Mouse (Mus musculus) T-helper 17 cell (primary cell): ENCODE measurements around the gene Cep350.

Experiments
- in situ Hi-C, 2 experiments: fragments of 300-600 bp; cut with MboI, MseI; formaldehyde crosslinking; loops; 1 replicate in 1 of 2; 2 replicates in 1 of 2; pipeline ENCODE4 v1.15.1; 2025; ENCODE audit warnings: high pct_unique_total_duplicates in 2 of 2

Cep350 gene

DNA sequence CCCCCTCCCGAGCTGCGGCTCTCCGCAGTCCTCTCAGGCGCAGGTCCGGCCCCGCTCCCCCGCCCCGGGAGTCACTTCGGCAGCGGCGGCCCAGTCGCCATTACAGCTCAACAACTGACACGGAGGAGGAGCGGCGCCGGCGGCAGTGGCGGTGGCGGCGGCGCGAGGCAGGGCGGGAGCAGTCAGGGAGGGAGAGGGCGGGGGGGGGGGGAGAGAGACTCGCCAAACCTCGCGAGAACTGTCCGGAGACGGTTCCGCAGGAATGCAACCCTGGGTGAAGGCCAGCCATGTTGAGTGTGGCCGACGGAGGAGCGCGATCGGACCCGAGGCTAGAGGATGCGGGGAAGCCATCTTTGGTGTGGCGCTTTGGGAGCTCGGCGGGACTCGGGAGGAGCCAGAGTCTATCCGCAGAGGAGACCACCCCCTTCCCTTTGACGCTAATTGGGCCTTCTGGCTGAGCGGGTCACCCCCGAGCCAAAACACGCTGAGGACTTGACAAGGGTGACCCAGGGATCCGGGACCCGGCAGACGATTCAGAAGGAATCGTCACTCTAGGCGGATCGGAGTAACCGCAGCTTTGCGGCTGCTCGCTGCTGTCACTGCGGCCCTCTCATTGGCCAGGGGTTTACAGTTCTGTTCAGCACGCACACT is at the start of gene Cep350:
Gene Cep350, minus strand, starts transcription at position 188 of the 651 bp plus-strand sequence.
- in situ Hi-C loops, result no loop called here

DNA sequence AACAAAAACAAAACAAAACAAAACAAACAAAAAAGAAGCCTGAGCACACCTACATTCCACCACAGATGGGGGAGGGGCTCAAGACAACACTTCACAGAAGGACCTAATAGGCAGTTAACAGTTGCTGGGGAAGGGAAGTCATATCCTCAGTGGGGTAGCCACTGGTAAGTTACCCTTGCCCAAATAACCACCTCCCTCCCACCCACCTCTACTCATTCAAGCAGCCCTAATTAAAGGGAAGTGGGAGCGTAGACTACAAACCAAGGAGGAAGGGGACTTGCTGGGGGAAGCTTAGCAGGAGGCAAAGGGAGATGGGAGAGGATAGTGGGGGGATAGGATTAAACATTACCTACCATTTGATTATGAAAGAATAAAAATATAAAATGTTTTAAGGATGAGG is 47.3 kb upstream of the Cep350 start:
- in situ Hi-C loops, result loop anchor here in 1 of 2 experiments (5.0 kb wide), 1 partner anchor 43 kb away; no protein-coding TSS in a partner anchor

DNA sequence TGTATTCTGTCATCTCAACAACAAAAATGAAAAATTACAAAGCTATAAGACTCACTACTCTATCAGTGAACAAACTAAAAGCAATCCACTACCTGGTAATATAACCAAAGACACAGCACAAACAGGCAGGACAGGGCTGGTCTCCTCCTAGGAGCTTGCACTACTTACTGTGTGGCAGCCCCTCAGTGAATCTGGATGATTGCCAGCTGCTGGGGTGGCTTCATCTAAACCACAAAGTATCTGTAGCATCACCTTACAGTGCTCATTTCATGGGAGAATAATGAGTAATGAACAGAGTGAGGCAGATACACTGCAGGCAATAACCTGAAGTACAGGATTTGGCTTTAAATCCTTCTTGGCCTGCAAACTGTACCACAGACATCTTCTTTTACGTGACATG is 46.7 kb upstream of the Cep350 start:
- in situ Hi-C loops, result loop anchor here in 1 of 2 experiments (5.0 kb wide), 1 partner anchor 42 kb away; no protein-coding TSS in a partner anchor

DNA sequence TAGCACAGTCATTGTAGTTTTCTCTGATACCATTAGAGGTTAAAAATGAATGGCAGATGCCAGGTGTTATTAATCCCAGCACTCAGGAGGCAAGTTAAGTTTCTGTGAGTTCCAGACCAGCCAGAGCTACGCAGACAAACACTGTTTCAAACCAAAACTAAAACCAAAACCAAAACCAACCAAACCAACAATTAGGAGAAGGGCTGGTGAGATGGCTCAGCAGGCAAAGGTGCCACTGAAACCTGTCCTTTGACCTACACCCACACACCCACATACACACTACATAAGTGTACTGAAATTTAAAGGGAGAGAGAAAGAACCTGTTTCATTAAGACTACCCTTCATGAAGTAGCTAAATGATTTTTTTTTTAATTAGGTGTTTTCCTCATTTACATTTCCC is 35.9 kb upstream of the Cep350 start:
- in situ Hi-C loops, result no loop called here

DNA sequence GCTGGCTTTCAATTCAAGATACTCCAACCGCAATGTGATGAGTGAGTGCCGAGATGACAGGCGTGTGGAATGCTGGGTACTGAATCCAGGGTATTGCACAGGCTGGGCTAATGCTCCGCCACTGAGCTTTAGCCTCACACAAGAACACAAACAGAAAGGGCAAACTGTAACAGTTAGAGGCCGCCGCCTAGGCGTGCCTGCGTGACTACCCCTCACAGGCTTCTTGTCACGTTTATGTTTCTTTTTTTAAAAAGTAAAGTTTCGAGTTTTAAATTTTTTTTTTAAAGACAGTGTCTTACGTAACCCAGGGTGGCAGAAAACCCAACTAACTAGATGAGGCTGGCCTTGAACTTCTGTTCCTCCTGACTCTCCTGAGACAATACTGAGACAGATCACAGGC is 32.9 kb upstream of the Cep350 start:
- in situ Hi-C loops, result no loop called here

DNA sequence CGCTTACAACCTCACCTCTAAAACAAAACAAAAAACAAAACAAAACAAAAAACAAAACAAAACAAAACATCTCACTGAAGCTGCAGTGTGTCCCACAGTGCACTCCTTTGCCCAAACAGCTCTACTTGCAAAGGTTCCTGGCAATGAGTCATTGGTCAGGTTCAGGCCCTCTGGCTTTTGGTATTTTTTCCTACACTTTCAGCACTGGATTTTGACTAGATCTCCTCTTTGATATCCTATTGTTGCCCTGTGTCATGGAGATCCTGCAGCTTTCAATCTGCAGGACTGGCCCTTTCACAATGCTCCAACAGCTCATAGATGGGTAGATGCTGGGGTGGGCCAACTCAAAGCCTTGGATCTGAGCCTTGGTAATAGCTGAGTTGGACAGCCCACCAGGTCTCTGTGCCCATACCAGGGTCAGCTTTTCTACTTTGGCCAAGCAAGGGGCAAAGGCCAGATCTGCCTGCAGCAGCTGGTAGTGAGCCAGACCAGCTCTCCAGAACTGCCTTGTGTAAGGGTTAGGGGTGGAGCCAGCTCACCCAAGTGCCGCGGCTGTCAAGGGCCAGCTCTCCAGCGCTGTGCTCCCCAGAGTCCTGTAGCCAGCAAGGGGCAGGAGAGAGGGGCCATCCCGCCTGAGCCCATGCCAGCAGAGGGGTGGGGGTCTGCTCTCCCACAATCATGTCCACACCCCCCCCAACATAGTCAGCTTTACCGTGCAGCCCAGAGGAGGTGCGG is 30.3 kb upstream of the Cep350 start:
- in situ Hi-C loops, result no loop called here

DNA sequence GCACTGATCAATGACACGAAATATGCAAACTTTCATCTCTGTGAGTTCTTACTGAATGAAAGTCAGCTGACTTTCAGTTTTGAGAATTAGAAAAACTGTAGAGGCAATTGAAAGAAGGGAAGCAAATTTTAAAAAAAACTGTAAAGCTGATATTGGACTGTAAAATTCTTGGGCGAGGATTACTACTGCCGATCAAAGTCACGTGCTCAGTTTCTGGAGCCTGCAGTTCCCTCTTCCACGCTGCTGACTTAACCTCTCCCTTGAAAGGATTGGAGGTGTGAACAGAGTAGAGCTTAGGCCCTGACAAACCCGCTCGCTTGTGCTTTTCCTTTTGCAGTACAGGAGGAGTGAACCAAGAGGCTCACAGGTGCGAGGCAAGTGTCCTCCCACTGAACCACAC is 29.3 kb upstream of the Cep350 start:
- in situ Hi-C loops, result no loop called here

DNA sequence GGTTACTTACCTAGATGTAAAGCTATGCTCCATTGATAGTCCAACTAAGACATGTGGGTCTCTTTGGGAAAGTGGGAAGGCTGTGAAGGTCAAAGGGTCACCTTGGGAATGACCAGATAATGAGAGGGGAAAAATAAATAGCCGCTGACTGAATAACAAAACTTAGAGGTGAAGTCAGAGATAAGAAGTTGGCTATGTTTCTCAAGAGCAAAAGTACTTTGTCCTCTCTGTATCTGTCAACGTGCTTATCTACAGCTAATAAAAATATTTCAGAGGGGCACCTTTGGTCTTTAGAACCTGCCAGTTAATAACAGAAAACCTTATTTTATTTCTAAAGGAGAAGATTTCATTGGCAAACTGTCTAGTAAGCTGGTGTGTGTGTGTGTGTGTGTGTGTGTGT is 22.6 kb upstream of the Cep350 start:
- in situ Hi-C loops, result no loop called here

DNA sequence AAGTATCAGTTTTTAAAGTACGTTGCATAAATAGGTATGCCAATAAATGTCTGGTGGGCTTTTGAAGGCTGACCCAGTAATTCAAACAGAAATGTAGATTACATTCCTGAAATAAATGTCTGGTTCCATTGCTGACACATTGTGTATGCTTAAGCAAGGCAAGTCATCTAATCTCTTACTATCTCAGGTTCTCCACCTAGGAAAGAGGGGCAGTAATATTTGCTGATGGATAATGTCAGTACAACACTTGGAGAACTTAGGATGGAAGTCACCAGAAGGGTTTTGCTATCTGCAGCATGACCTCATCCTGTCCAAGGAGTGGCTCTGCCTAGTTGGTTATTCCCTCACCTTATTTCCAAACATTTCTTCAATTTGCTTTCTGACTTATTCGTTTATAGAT is 21.5 kb upstream of the Cep350 start:
- in situ Hi-C loops, result no loop called here

DNA sequence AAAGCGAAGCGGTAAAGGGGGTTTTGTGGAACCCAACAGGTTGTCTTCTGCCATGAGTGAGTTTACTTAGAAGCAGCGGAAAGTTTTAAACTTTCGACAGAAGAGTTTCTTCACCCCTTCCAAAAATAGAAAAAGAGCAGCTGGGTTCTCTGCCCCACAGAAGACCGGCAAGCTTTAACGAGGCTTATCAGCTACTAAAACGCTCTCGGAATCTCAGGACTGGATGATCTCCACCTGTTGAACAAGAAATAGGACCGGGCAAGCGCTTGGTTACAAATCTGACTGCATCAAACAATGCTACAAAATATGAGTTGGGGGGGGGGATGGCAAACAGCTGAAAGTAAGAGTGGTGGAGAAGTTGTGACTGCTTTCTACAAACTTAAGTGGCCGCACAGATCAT is 17.3 kb upstream of the Cep350 start:
- in situ Hi-C loops, result no loop called here

DNA sequence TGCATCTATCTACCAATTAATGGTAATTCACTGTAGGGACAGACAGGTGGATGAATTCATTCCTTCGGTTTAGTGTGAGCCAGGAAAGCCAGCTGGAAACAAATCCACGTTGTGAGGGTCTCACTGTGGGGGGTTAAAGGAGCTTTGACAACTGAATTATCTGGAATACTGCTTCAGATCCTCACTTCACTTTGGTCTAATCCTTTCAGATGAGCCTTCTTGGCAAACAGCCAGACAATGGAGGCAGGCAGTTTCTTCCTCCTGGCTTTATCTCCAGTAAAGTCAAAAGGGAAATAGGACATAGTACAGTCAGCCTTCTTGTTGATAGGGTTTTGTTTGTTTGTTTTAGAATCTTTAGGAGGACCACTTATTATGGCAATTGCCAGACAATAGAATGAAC is 16.3 kb upstream of the Cep350 start:
- in situ Hi-C loops, result no loop called here

DNA sequence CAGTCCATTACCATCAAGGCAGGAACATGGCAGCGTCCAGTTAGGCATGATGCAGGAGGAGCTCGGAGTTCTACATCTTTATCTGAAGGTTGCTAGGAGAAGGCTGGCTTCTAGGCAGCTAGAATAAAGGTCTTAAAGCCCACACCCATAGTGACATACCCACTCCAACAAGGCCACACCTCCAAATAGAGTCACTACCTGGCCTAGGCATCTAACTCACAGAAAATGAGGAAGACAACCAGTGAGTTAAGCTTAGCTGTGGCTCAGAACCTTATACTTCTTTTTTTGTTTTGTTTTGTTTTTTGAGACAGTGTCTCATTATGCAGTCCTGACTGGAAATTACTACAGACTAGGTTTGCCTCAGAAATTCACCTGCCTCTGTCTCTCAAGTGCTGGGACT is 14.6 kb upstream of the Cep350 start:
- in situ Hi-C loops, result no loop called here

DNA sequence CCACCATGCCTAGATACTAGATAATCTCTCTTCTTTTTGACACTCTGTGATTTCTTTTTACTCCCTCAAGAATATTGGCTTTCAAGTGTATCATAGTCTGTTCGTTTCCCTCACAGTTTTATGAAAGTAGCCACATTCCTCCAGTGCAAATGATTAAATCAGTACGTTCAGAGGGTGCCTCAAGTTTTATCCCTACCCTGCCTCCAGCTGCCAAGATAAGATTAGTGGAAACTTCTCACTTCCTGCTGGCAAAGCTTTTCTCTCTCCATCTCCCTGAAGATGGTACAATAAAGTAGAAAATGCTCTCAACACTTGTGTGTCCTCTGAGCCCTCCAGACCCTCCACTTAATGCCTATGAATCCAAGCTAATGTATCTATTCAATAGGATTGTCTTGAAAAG is 1.9 kb upstream of the Cep350 start:
- in situ Hi-C loops, result loop anchor here in 1 of 2 experiments (5.0 kb wide), 1 partner anchor 47 kb away; no protein-coding TSS in a partner anchor

DNA sequence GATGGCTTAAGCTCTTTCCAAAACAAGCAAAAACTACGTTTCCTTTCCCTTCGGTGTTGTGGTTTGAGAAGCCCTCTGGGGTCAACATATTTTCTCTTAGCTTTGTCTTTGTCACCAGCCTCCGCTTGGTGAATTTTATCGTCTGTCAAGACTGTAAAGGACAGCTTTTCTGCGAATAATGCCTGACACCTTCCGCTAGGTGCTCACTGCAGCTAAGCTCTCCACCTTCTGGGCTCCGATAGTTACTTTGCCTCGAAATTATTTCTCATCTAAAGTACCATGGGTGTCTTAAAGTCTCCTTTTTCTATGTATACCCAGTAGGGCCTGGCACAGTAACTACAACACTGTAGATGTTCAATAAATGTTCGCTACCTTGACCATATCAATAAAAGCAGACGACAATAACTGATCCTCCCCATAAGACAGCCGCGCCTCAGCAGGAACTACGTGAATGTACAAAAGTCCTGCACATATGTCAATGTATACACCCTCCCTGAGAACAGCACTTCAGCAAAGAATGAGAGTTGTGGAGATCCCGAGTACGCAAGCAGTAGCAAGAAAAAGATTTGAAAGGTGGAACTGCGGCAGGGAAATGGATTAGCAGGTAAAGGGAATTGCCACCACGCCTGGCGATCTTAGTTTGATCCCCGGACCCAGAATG is 794 bp upstream of the Cep350 start:
- in situ Hi-C loops, result no loop called here

DNA sequence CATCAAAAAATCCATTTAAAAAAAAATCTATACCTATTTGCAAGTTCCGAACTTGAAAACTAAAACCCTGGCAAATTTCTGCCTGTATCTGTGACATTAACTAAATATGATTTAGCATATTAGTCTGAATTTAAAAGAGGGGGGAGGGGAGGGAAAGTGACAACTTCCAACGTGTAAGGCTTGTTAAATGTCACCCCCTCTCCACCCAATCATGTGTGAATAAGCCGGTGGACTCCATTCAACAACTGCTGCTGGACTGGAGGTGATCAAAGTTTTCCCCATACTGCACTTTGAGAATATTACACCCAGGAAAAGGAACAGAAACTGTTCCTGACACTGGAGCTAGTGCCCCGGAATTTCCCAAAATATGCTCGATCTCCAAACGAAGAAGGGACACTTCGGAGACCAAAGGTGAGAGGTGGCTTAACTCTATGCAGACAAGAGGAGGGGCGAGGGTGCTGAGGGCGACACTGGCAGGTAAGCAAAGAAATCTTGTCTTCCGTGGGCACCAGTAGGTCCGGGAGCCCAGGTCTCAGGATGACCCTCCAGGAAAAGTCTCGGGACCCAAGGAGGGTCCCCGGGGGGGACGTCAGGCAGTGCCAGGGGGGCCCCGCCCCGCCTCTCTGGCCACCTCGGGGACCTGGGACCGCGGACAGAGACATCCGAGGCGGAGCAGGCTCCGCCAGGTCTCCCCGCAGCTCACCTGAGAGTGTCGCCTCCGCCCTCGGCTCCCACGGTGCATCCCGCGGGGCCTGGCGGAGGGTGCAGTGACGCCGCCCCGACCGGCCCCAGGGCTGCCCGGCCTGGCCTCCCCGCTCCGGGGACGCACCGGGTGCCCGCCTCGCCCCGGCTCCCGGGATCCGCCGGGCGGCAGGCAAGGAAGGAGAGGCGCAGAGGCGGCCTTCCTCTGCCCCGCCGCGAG is 648 bp downstream of the Cep350 start:
- in situ Hi-C loops, result no loop called here

DNA sequence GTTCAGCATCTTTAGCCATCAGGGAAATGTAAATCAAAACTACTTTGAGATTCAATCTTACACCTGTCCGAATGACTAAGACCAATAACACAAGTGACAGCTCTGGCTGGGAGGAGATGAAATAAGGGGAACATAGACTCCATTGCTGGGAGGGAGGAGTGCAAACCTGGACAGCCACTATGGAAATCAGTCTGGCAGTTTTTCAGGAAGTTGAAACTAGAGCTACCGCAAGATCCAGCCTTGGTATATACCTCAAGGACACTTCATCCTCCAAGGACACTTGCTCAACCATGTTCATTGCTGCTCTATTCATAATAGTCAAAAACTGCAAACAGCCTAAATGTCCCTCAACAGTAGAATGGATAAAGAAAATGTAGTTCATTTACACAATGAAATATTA is 23.9 kb downstream of the Cep350 start:
- in situ Hi-C loops, result loop anchor here in 1 of 2 experiments (10.0 kb wide), 1 partner anchor 914 kb away; no protein-coding TSS in a partner anchor

DNA sequence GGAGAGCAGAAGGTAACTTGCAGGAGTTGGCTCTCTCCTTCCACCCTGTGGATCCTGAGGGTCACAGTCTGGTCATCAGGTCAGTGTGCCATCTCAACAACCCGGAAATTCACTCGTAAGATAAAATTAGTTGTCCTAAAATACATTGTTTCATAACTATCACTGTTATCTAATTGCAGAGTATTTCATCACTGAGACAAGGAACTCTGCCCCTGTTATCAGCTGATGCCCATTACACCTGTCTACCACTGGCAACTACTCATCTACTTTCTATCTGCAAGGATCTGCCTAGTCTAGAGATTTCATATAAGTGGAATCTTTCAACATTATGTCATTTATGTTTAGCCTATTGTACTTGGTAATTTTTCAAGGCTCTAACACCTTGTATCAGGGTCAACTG is 28.7 kb downstream of the Cep350 start:
- in situ Hi-C loops, result loop anchor here in 1 of 2 experiments (10.0 kb wide), 1 partner anchor 910 kb away; no protein-coding TSS in a partner anchor

DNA sequence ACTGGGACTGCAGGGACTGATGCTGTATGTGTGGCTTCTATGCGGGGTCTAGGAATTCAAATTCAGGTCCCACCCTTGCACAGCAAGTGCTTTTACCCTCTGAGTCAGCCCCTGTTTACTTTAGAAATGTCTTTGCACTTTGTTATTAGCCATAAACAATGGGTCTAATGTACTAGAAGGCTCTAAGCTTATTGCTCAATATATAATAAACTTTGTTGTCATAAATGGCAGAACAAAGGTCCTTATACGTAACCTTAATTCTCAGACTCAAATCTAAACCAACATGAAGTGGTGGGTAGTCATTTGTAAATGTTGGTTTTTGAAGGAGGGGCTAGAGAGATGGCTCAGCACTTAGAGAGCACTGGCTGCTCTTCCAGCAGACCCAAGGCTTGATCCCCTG is 35.6 kb downstream of the Cep350 start:
- in situ Hi-C loops, result no loop called here

DNA sequence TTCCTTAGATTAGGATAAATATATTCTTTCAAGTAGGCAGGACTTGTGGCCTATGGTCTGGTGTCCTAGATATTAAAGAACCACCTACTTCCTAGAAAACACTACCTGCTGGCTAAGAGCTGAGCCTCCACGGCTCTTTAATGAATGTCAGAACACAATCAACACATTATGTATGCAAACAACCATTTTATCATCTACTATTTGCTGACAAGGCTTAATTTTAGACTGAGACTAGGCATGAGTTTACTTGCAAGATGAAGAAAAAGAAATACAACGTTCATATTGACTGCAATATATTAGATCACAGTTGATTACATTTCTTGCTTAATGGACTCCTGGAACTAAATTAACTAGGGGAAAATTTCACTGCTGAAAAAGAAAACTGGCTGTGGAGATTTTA is 38.4 kb downstream of the Cep350 start:
- in situ Hi-C loops, result no loop called here

DNA sequence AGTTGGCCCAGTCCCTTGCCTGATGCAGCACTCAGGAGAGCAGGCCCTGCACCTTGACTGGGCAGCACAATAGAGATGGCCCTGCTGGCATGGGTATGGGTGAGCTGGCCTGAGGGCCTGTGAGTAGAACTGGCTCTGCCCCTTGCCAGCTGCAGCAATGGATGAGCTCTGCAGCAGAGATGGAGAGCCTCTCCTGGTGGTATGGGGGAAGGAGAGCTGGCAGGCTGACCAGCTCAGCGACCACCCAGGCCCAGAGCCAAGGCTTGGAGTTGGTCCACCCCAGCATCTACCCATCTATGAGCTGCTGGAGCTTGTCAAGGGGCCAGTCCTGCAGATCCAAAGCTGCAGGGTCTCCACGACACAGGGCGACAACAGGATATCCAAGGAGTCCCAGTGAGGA is 69.5 kb downstream of the Cep350 start:
- in situ Hi-C loops, result no loop called here

DNA sequence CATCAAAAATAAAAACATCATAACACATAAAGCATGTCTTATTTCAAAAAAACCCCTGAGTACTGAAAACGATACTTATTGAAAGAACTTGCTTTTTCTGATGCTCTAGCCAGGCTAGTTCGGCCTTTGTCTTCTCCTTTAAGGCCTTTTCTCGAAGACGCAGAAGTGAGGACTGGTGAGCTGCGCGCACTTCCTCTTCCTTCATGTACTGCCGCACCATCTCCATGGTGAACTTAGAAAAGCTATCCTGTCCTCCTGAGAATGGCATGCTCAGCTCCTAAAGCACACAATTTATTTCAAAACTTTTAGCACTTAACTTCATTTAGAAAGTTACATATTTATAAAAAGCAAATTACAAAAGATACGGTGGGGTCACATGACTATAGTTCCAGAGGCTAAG is 71.7 kb downstream of the Cep350 start:
- in situ Hi-C loops, result no loop called here
